Mouse (Mus musculus) ES-Bruce4 (cell line): ENCODE measurements around the gene Rnf224.

Experiments used
- CTCF ChIP-seq: IDR thresholded peaks from one replicate; pipeline ENCODE4 v1.8.1; 2011; ENCODE audit warnings: low read depth, low read length
- EP300 ChIP-seq: IDR thresholded peaks from 2 replicates; pipeline ENCODE4 v1.6.1; 2011; ENCODE audit warnings: low read depth, low read length; ENCODE audit not compliant: insufficient read depth
- POLR2A ChIP-seq: IDR thresholded peaks from one replicate; pipeline ENCODE4 v1.8.1; 2011; ENCODE audit warnings: low read length; ENCODE audit not compliant: insufficient read depth

GRCm38 (mm10) chr2:25230581-25230980, 6.0 kb downstream of the Rnf224 start:
- TF ChIP-seq POLR2A (no peak), EP300 (no peak), CTCF (no peak)
